In genomic region chr17:29246602-29247001, GRCm38 (mm10) we compare ENCODE assay signal across 8 mouse cellular contexts. TPM values are rescaled to one million over a fixed set of nuclear protein-coding genes. Genes with fewer than 3 reads are reported as not detected.
DNase-seq lines count a peak whose midpoint lies in the region; ATAC-seq and TF ChIP-seq lines count a peak whose summit lies in the region.

No protein-coding gene starts in this region.

- H3K4me3 ChIP-seq in thymus, adult 2 months (ENCODE audit: control insufficient read depth, insufficient read depth, low read length) = no peak overlapping the region
- no peak overlapping the region for H3K4me3 ChIP-seq in embryonic facial prominence, embryonic 11.5 days (ENCODE audit: low read depth, low read length)
- no peak overlapping the region for H3K4me3 ChIP-seq in hindbrain, embryonic 16.5 days (ENCODE audit: low read length)
- H3K4me3 ChIP-seq in stomach, embryonic 16.5 days (replicated peaks; ENCODE audit: low read length) = no peak overlapping the region

- no peak overlapping the region for H3K9ac ChIP-seq in embryonic facial prominence, embryonic 11.5 days (replicated peaks; ENCODE audit: low read length)
- no peak overlapping the region for H3K9ac ChIP-seq in hindbrain, embryonic 16.5 days (ENCODE audit: low read depth, low read length)
- no peak overlapping the region for H3K9ac ChIP-seq in stomach, embryonic 16.5 days (ENCODE audit: low read length)

- no peak overlapping the region for H3K4me2 ChIP-seq in embryonic facial prominence, embryonic 11.5 days (ENCODE audit: low read depth, low read length)
- H3K4me2 ChIP-seq in hindbrain, embryonic 16.5 days (ENCODE audit: low read length) = no peak overlapping the region
- H3K4me2 ChIP-seq in stomach, embryonic 16.5 days (ENCODE audit: low read depth, low read length) = no peak overlapping the region

- TF ChIP-seq POLR2A in thymus, adult 2 months (IDR thresholded peaks at IDR 0.05; ENCODE audit: control insufficient read depth, extremely low read depth, insufficient read depth, low read length, poor library complexity) = no peak

- H3K9me3 ChIP-seq in embryonic facial prominence, embryonic 11.5 days (replicated peaks; ENCODE audit: control insufficient read depth, low read length) = no peaks in the 10 kb centered on the region
- H3K9me3 ChIP-seq in hindbrain, embryonic 16.5 days (ENCODE audit: control insufficient read depth, low read length) = no peaks in the 10 kb centered on the region
- no peaks in the 10 kb centered on the region for H3K9me3 ChIP-seq in stomach, embryonic 16.5 days (replicated peaks; ENCODE audit: control insufficient read depth, low read length)

- H3K36me3 ChIP-seq in thymus, adult 2 months (ENCODE audit: control insufficient read depth, insufficient read depth, low read length) = peaks cover 16% of the 10 kb centered on the region; the same call in 1 of the 2 replicates
- H3K36me3 ChIP-seq in embryonic facial prominence, embryonic 11.5 days (replicated peaks; ENCODE audit: control insufficient read depth, insufficient read depth, low read depth, low read length) = peaks cover 3% of the 10 kb centered on the region
- H3K36me3 ChIP-seq in hindbrain, embryonic 16.5 days (ENCODE audit: control insufficient read depth, insufficient read depth, low read length) = peaks cover 5% of the 10 kb centered on the region
- H3K36me3 ChIP-seq in stomach, embryonic 16.5 days (ENCODE audit: control insufficient read depth, insufficient read depth, low read length) = peaks cover 12% of the 10 kb centered on the region

- H3K27me3 ChIP-seq in thymus, adult 2 months (ENCODE audit: control insufficient read depth, insufficient read depth, low read length) = no peaks in the 10 kb centered on the region
- H3K27me3 ChIP-seq in embryonic facial prominence, embryonic 11.5 days (ENCODE audit: control insufficient read depth, insufficient read depth, low read length) = no peaks in the 10 kb centered on the region
- H3K27me3 ChIP-seq in hindbrain, embryonic 16.5 days (replicated peaks; ENCODE audit: control insufficient read depth, insufficient read depth, low read length) = no peaks in the 10 kb centered on the region
- no peaks in the 10 kb centered on the region for H3K27me3 ChIP-seq in stomach, embryonic 16.5 days (ENCODE audit: control insufficient read depth, insufficient read depth, low read length)

- WGBS in thymus, adult 2 months = 54% methylated on average over 5 of the region's 5 CpGs
- WGBS in embryonic facial prominence, embryonic 11.5 days = 15% methylated on average over 5 of the region's 5 CpGs
- WGBS in hindbrain, embryonic 16.5 days = 29% methylated on average over 5 of the region's 5 CpGs
- WGBS in stomach, embryonic 16.5 days = 29% methylated on average over 5 of the region's 5 CpGs

- peak; percentile 43; the same call in 1 of the 2 replicates for TF ChIP-seq CTCF in thymus, adult 2 months (IDR thresholded peaks at IDR 0.05; ENCODE audit: borderline replicate concordance, control insufficient read depth, extremely low read depth, insufficient read depth, low read length, poor library complexity)

- ATAC-seq in embryonic facial prominence, embryonic 11.5 days (replicated peaks; ENCODE audit: insufficient number of reproducible peaks, low FRiP score, low TSS enrichment, low read depth) = no peak
- peak; percentile 57 for ATAC-seq in hindbrain, embryonic 16.5 days
- peak; percentile 51; the same call in 1 of the 2 replicates for ATAC-seq in megakaryocyte-erythroid progenitor cell, adult 5-6 weeks (replicated peaks; ENCODE audit: low FRiP score, low TSS enrichment, poor library complexity, severe bottlenecking)
- ATAC-seq in stomach, embryonic 16.5 days (ENCODE audit: insufficient read depth, low FRiP score) = peak; percentile 50; the same call in 1 of the 2 replicates

- peak; percentile 52 for DNase-seq in adrenal gland, postnatal 10 days
- DNase-seq in adrenal gland, postnatal 25 days = no peak
- DNase-seq in thymus, adult 2 months = no peak
- DNase-seq in thymus, postnatal 36 days = no peak
- DNase-seq in embryonic facial prominence, embryonic 11.5 days (ENCODE audit: low spot score) = peak; percentile 96

- H3K4me1 ChIP-seq in thymus, adult 2 months (replicated peaks; ENCODE audit: control insufficient read depth, insufficient read depth, low read length) = no peaks in the 10 kb centered on the region
- H3K4me1 ChIP-seq in embryonic facial prominence, embryonic 11.5 days (ENCODE audit: control insufficient read depth, insufficient read depth, low read length) = peaks cover 13% of the 10 kb centered on the region
- peaks cover 16% of the 10 kb centered on the region for H3K4me1 ChIP-seq in hindbrain, embryonic 16.5 days (ENCODE audit: control insufficient read depth, insufficient read depth, low read depth, low read length)
- H3K4me1 ChIP-seq in stomach, embryonic 16.5 days (ENCODE audit: control insufficient read depth, insufficient read depth, low read length) = peaks cover 5% of the 10 kb centered on the region

- H3K27ac ChIP-seq in thymus, adult 2 months (ENCODE audit: control insufficient read depth, insufficient read depth, low read length) = no peak overlapping the region
- H3K27ac ChIP-seq in embryonic facial prominence, embryonic 11.5 days (replicated peaks; ENCODE audit: low read depth, low read length) = no peak overlapping the region
- H3K27ac ChIP-seq in hindbrain, embryonic 16.5 days (ENCODE audit: low read depth, low read length) = no peak overlapping the region
- H3K27ac ChIP-seq in stomach, embryonic 16.5 days (ENCODE audit: low read length) = no peak overlapping the region

RNA-seq across cellular contexts. Expression of gene Cpne5, which starts 8.6 kb away (rescaled TPM):
- total RNA-seq in adrenal gland, postnatal 10 days (2021) = 1 to 10 TPM; 1.0 to 1.6 TPM
- 0.33 and 0.52 TPM in 2 replicates for total RNA-seq in adrenal gland, postnatal 25 days (2021)
- polyA plus RNA-seq in thymus, adult 2 months (2012; rRNA removed) = 4.6 and 5.0 TPM in 2 replicates
- polyA plus RNA-seq in embryonic facial prominence, embryonic 11.5 days (2014; fragmentation: Nextera tagmentation; extraction: Ambion mirVana) = 4.5 TPM in 2 replicates
- polyA plus RNA-seq in hindbrain, embryonic 16.5 days (2015; fragmentation: Nextera tagmentation; extraction: Ambion mirVana) = 48.1 and 51.2 TPM in 2 replicates
- 0.17 TPM in 1 of 2 replicates, not detected in the other for total RNA-seq in megakaryocyte-erythroid progenitor cell, adult 5-6 weeks (2014; fragmentation: Nextera tagmentation)
- 0.38 TPM in 1 of 2 replicates, not detected in the other for total RNA-seq in megakaryocyte-erythroid progenitor cell, adult 5-6 weeks (2017)
- 6.9 and 7.5 TPM in 2 replicates for polyA plus RNA-seq in stomach, embryonic 16.5 days (2015; fragmentation: Nextera tagmentation; extraction: Ambion mirVana)

RNA-seq across cellular contexts. Expression of gene Ppil1, which starts 17.4 kb away (rescaled TPM):
- 10 to 100 TPM; 24.6 to 27.9 TPM for total RNA-seq in adrenal gland, postnatal 10 days (2021)
- total RNA-seq in adrenal gland, postnatal 25 days (2021) = 22.3 and 28.9 TPM in 2 replicates
- polyA plus RNA-seq in thymus, adult 2 months (2012; rRNA removed) = 57.1 and 65.9 TPM in 2 replicates
- polyA plus RNA-seq in embryonic facial prominence, embryonic 11.5 days (2014; fragmentation: Nextera tagmentation; extraction: Ambion mirVana) = 177 and 196 TPM in 2 replicates
- polyA plus RNA-seq in hindbrain, embryonic 16.5 days (2015; fragmentation: Nextera tagmentation; extraction: Ambion mirVana) = 105 and 113 TPM in 2 replicates
- total RNA-seq in megakaryocyte-erythroid progenitor cell, adult 5-6 weeks (2014; fragmentation: Nextera tagmentation) = 80.9 and 99.0 TPM in 2 replicates
- 82.9 and 105 TPM in 2 replicates for total RNA-seq in megakaryocyte-erythroid progenitor cell, adult 5-6 weeks (2017)
- 129 and 130 TPM in 2 replicates for polyA plus RNA-seq in stomach, embryonic 16.5 days (2015; fragmentation: Nextera tagmentation; extraction: Ambion mirVana)

RNA-seq across cellular contexts. Expression of gene BC004004, which starts 22.0 kb away (rescaled TPM):
- 100 to 1,000 TPM; 158 to 160 TPM for total RNA-seq in adrenal gland, postnatal 10 days (2021)
- 116 and 134 TPM in 2 replicates for total RNA-seq in adrenal gland, postnatal 25 days (2021)
- 46.0 and 61.3 TPM in 2 replicates for polyA plus RNA-seq in thymus, adult 2 months (2012; rRNA removed)
- polyA plus RNA-seq in embryonic facial prominence, embryonic 11.5 days (2014; fragmentation: Nextera tagmentation; extraction: Ambion mirVana) = 55.1 and 55.4 TPM in 2 replicates
- polyA plus RNA-seq in hindbrain, embryonic 16.5 days (2015; fragmentation: Nextera tagmentation; extraction: Ambion mirVana) = 118 and 123 TPM in 2 replicates
- 81.8 and 82.3 TPM in 2 replicates for total RNA-seq in megakaryocyte-erythroid progenitor cell, adult 5-6 weeks (2014; fragmentation: Nextera tagmentation)
- total RNA-seq in megakaryocyte-erythroid progenitor cell, adult 5-6 weeks (2017) = 60.4 and 66.0 TPM in 2 replicates
- polyA plus RNA-seq in stomach, embryonic 16.5 days (2015; fragmentation: Nextera tagmentation; extraction: Ambion mirVana) = 82.2 and 83.0 TPM in 2 replicates

Comparison
In these comparisons a context has a peak if more than half of its experiments do, and no peak if none do; other contexts are left out.
1. DNase-seq: peak in adrenal gland, postnatal 10 days (single experiment) and embryonic facial prominence, embryonic 11.5 days (single experiment); none in adrenal gland, postnatal 25 days (single experiment), thymus, adult 2 months (single experiment) and thymus, postnatal 36 days (0 of 2).